Mouse (Mus musculus) right cerebral cortex, adult 18-20 months (tissue): ENCODE measurements at regions not wholly inside any gene's neighbourhood (a gene's known extent, or its start where the extent isn't known, plus 50 kb on each side); places are given as distances from the start of the nearest gene placed in this dataset.

Source experiments
- DNase-seq: peaks from one replicate; pipeline ENCODE4 v3.0.0; 2022; ENCODE audit warnings: mixed read lengths

DNA sequence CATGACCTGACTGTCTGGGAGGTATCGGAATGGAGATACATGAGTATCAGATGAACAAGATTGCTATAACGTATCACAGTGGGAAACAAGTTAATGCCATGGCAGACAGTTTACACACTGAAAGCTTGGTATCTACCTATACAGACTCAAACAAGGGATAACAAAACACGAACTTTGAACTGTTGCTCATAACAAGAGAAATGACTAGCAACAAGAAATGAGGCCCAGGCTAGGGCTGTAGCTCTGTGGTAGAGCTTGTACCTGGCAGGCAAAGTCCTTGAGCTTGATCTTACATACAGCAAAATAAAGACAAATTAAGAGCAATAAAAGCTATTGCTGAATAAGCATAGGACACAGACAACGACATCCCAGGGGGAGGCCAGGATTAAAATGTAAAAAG is 172.4 kb upstream of the Pln start:
- DNase-seq = no peak

GRCm38 (mm10) chr10:53167767-53168166 is 169.7 kb upstream of the Pln start:
- DNase-seq = no peak

DNA sequence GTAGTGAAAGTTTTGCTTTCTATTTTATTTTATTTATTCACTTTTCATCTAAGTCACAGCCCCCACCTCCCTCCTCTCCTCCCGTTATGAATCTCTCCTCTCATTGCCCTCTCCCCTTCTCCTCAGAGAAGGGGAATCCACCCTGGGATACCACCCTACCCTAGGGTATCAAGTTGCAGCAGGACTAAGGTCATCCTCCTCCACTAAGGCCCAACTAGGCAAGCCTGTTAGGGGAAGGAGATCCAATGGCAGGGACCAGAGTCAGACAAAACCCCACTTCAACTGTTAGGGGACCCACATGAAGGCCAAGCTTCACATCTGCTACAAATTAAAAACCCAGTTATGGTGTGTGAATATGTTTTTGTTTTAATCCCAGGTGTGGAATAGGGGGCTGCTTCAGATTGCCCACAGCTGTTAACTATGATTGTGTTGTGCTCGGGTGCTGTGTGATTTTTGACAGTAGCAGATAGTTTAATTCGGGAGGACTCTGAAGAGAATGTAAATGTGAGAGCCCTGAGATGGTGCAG is 163.4 kb upstream of the Pln start:
- no peak for DNase-seq

- no peak for DNase-seq
Observed at GRCm38 (mm10) chr10:53175946-53176345, 161.5 kb upstream of the Pln start.

GRCm38 (mm10) chr10:53178561-53178960 is 158.9 kb upstream of the Pln start:
- DNase-seq = no peak

DNA sequence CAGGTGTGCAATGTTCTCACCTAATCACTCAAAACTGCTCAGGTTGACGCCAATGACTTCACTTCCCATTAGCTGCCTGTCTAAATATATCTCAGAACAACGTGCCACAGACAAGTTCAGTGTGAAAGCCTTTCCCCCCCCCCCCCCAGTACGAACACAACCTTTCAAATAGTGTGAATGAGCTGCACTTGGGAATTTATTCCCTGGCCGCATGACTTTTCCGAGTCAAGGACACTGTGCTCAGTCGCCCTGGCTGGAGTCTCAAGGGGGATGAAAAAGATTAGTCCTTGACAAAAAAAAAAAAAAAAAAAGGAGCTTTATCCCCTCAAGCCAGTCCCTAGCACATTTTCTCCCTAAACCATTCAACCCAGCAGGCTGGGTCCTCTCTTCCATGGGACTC is 158.4 kb upstream of the Pln start:
- DNase-seq = no peak

DNA sequence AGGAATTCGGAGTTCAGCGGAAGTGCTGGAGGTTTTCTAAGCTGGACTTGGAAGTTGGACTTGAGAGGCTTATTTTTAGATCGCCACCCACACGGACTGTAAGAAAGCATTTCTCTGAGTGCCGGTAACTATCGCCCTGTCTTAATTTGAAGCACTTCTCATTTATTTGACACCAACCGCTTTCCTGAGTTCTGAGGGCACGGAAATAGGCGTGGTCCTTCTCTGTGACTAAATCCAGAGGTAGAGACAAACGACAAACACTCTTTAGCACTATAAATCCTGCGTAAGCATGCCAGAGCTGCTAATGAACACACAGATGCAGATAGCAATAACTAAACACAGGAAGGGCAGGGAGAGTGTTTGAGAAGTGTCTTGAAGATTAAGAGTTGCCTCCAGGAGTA is 156.7 kb upstream of the Pln start:
- peak; percentile 44 for DNase-seq

DNA sequence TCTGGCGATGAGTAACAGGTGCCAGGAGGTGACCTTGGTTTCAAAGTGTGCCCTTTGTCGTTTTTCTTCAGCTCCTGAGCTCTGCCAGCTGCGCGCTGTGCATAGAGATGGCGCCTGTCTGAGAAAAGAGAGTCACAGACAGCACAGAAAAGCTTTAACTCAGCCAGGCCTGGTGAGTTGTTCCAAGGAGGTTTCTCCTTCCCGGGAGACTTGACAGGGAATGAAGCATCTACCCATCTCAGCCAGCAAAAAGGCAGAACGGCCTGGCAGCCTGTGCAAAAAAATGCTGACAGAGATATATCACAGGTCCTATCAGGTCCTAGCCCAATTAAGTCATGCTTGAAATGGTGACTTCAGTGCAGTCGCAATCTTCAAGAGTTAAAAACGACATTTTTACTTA is 156.1 kb upstream of the Pln start:
- DNase-seq = no peak

DNA sequence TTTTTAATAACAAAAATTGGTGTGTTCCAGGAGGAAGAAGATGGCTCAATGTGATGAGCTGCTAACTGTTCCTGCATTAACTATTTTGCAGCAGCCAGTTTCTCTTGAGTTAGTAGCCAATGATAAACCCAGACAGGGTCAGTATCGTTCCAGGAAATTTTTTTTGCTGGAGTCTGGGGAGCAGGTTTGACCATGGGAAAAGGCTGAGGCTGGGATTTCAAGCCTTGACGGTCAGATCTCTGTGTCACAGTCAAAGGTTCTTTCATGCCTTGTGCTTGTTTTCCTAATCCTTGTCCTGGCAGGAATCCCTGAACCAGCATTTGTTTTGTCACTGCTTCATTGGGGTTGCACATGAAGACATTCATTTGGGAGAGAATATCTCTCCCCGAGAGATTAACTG is 129.0 kb upstream of the Pln start:
- DNase-seq = no peak

GRCm38 (mm10) chr10:53209916-53210315 is 127.6 kb upstream of the Pln start:
- DNase-seq = no peak
